Mouse (Mus musculus) induced T-regulatory cell, adult 2 months (primary cell): ENCODE measurements around the gene Alox12b.

ENCODE experiments used
- DNase-seq: peaks from one replicate; pipeline ENCODE4 v3.0.0-alpha.2; 2012; ENCODE audit warnings: low read depth

Alox12b gene

GRCm38 (mm10) chr11:69123056-69123692 lies 33.6 kb upstream of the Alox12b start:
- peak; percentile 93 for DNase-seq

GRCm38 (mm10) chr11:69123693-69124497 lies 32.9 kb upstream of the Alox12b start:
- peak; percentile 92 for DNase-seq

GRCm38 (mm10) chr11:69124498-69124847 lies 32.3 kb upstream of the Alox12b start:
- DNase-seq: peak; percentile 93

- DNase-seq: peak; percentile 95
Measured at GRCm38 (mm10) chr11:69125041-69125851, 31.5 kb upstream of the Alox12b start.

- no peak for DNase-seq
Measured at GRCm38 (mm10) chr11:69125852-69125918, 31.1 kb upstream of the Alox12b start, which contains the start of gene Aloxe3. Aloxe3 (plus strand) TSS chr11:69125896.

GRCm38 (mm10) chr11:69125919-69126705 lies 30.7 kb upstream of the Alox12b start:
- no peak for DNase-seq

GRCm38 (mm10) chr11:69126706-69127095 lies 30.1 kb upstream of the Alox12b start:
- DNase-seq: no peak

GRCm38 (mm10) chr11:69128426-69129122 lies 28.2 kb upstream of the Alox12b start:
- no peak for DNase-seq

- DNase-seq: peak; percentile 57
Measured at GRCm38 (mm10) chr11:69133566-69133922, 23.2 kb upstream of the Alox12b start.

- DNase-seq: peak; percentile 69
Measured at GRCm38 (mm10) chr11:69133923-69134621, 22.7 kb upstream of the Alox12b start.

GRCm38 (mm10) chr11:69134622-69134968 lies 22.2 kb upstream of the Alox12b start:
- no peak for DNase-seq

GRCm38 (mm10) chr11:69135361-69135760 lies 21.4 kb upstream of the Alox12b start:
- no peak for DNase-seq

- DNase-seq: no peak
Measured at GRCm38 (mm10) chr11:69147546-69147945, 9.2 kb upstream of the Alox12b start.

GRCm38 (mm10) chr11:69148451-69148960 lies 8.3 kb upstream of the Alox12b start:
- no peak for DNase-seq

GRCm38 (mm10) chr11:69149728-69150127 lies 7.1 kb upstream of the Alox12b start:
- no peak for DNase-seq

GRCm38 (mm10) chr11:69150444-69150843 lies 6.3 kb upstream of the Alox12b start:
- peak; percentile 76 for DNase-seq

- no peak for DNase-seq
Measured at GRCm38 (mm10) chr11:69151004-69151403, 5.8 kb upstream of the Alox12b start.

GRCm38 (mm10) chr11:69153831-69154230 lies 3.0 kb upstream of the Alox12b start:
- DNase-seq: no peak

- DNase-seq: no peak
Measured at GRCm38 (mm10) chr11:69155351-69155750, 1.4 kb upstream of the Alox12b start.

- DNase-seq: no peak
Measured at GRCm38 (mm10) chr11:69169313-69169712, 12.5 kb downstream of the Alox12b start.

GRCm38 (mm10) chr11:69171626-69172025 lies 14.8 kb downstream of the Alox12b start:
- DNase-seq: peak; percentile 69
